Mouse (Mus musculus) thymus, adult 2 months (tissue): Measurements from ENCODE around the gene Glo1. TPM values are rescaled to one million over a fixed set of nuclear protein-coding genes. Genes with fewer than 3 reads are reported as not detected.
A peak's percentile ranks its signal among the peaks of the same experiment; 100 is the strongest.

Experiments used
- DNase-seq: peaks from one replicate; pipeline ENCODE4 v3.0.0; 2021
- H3K27ac ChIP-seq: fragments of 200-500 bp; 2 replicates; pipeline ENCODE4 v1.5.1; 2012; ENCODE audit warnings: low read length, control low read depth; ENCODE audit not compliant: control insufficient read depth, insufficient read depth
- H3K27me3 ChIP-seq: fragments of 200-500 bp; 2 replicates; pipeline ENCODE4 v1.6.1; 2012; ENCODE audit warnings: mild to moderate bottlenecking, low read length, moderate library complexity, mixed read lengths; ENCODE audit not compliant: control insufficient read depth, insufficient read depth
- H3K36me3 ChIP-seq: fragments of 200-500 bp; 2 replicates; pipeline ENCODE4 v1.6.1; 2012; ENCODE audit warnings: mild to moderate bottlenecking, low read length, moderate library complexity; ENCODE audit not compliant: control insufficient read depth, insufficient read depth
- H3K4me1 ChIP-seq: fragments of 200-500 bp; replicated peaks from 2 replicates; pipeline ENCODE4 v1.6.1; 2012; ENCODE audit warnings: low read length; ENCODE audit not compliant: control insufficient read depth, insufficient read depth
- H3K4me3 ChIP-seq: fragments of 200-500 bp; 2 replicates; pipeline ENCODE4 v1.5.1; 2012; ENCODE audit warnings: mild to moderate bottlenecking, low read length, control low read depth, moderate library complexity; ENCODE audit not compliant: control insufficient read depth, insufficient read depth
- CTCF ChIP-seq: fragments of 200-500 bp; IDR thresholded peaks from 2 replicates; pipeline ENCODE4 v1.5.1; 2012; ENCODE audit warnings: mild to moderate bottlenecking, control low read depth, low read length, moderate library complexity, borderline replicate concordance; ENCODE audit not compliant: control insufficient read depth, poor library complexity, insufficient read depth; ENCODE audit errors: extremely low read depth
- POLR2A ChIP-seq: fragments of 200-500 bp; IDR thresholded peaks from 2 replicates; pipeline ENCODE4 v1.6.1; 2012; ENCODE audit warnings: mild to moderate bottlenecking, low read length, control low read depth, moderate library complexity; ENCODE audit not compliant: control insufficient read depth, poor library complexity, insufficient read depth; ENCODE audit errors: extremely low read depth
- WGBS: fragments of 180-500 bp; shearing (Covaris S2); methylation state at CpG from one replicate; pipeline ENCODE4 v1.1.7; 2018; 5-methylcytosine and 5-hydroxymethylcytosine counted together
- polyA plus RNA-seq: library from polyadenylated mRNA; depleted of rRNA; stranded (reverse); fragments of >200 nt; gene quantifications from 2 replicates; pipeline ENCODE4 v1.2.3, GENCODE M21; 2012

The Glo1 gene
- polyA plus RNA-seq, 1 experiment: 43.6 TPM

DNA sequence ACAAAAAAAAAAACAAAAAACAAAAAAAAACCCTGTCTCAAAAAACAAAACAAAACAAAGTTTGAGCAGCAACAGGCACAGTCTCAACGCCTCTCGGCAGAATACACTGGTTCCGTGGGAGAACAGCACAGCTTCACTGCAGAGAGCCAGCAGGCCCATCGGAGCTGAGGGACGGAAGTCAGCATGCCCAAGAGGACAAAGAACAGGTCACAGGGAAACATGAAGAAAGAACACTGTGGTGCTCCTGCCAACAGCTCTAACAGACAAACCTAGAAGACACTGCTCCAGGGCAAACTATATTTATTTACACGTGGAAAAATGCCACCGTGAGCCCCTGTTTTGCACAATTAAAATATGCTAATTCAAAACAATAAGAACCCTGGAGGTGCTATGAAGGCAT lies 61.7 kb downstream of the Glo1 start:
- TF ChIP-seq POLR2A (no peak), CTCF (no peak)
- Histone ChIP-seq H3K4me1 (no peaks in the 10 kb centered on the region), H3K27ac (no peak overlapping the region), H3K27me3 (no peaks in the 10 kb centered on the region), H3K4me3 (no peak overlapping the region), H3K36me3 (no peaks in the 10 kb centered on the region)
- 93% methylated on average over 7 of the region's 7 CpGs for WGBS
- DNase-seq: no peak

- H3K4me3 ChIP-seq: no peak overlapping the region
- H3K27me3 ChIP-seq: no peaks in the 10 kb centered on the region
- no peak overlapping the region for H3K27ac ChIP-seq
- 90% methylated on average over 3 of the region's 3 CpGs for WGBS
- no peaks in the 10 kb centered on the region for H3K36me3 ChIP-seq
- TF ChIP-seq POLR2A (no peak), CTCF (no peak)
- no peaks in the 10 kb centered on the region for H3K4me1 ChIP-seq
- DNase-seq: no peak
Observed at GRCm38 (mm10) chr17:30564407-30564806, 62.3 kb downstream of the Glo1 start.

GRCm38 (mm10) chr17:30563484-30564075 lies 63.1 kb downstream of the Glo1 start:
- no peak for TF ChIP-seq POLR2A
- no peak for TF ChIP-seq CTCF
- Histone ChIP-seq H3K27ac (no peak overlapping the region), H3K4me1 (no peaks in the 10 kb centered on the region), H3K27me3 (no peaks in the 10 kb centered on the region), H3K4me3 (no peak overlapping the region), H3K36me3 (no peaks in the 10 kb centered on the region)
- WGBS: 85% methylated on average over 6 of the region's 6 CpGs
- no peak for DNase-seq

- no peak overlapping the region for H3K4me3 ChIP-seq
- TF ChIP-seq CTCF (no peak), POLR2A (no peak)
Observed at GRCm38 (mm10) chr17:30562770-30563169, 63.9 kb downstream of the Glo1 start.

GRCm38 (mm10) chr17:30559536-30559935 lies 67.1 kb downstream of the Glo1 start:
- Histone ChIP-seq H3K27ac (no peak overlapping the region), H3K27me3 (no peaks in the 10 kb centered on the region), H3K4me3 (no peak overlapping the region), H3K36me3 (no peaks in the 10 kb centered on the region), H3K4me1 (no peaks in the 10 kb centered on the region)
- TF ChIP-seq POLR2A: no peak
- peak; percentile 76; the same call in 1 of the 2 replicates for TF ChIP-seq CTCF
- 6% methylated on average over 3 of the region's 3 CpGs for WGBS
- peak; percentile 93 for DNase-seq

More at GRCm38 (mm10) chr17:30562770-30563169, 63.9 kb downstream of the Glo1 start:
- 95% methylated on average over 2 of the region's 2 CpGs for WGBS
- H3K27me3 ChIP-seq: no peaks in the 10 kb centered on the region
- H3K27ac ChIP-seq: no peak overlapping the region
- no peaks in the 10 kb centered on the region for H3K4me1 ChIP-seq
- DNase-seq: no peak
- H3K36me3 ChIP-seq: no peaks in the 10 kb centered on the region

GRCm38 (mm10) chr17:30558623-30559022 lies 68.0 kb downstream of the Glo1 start:
- no peaks in the 10 kb centered on the region for H3K4me1 ChIP-seq
- H3K36me3 ChIP-seq: no peaks in the 10 kb centered on the region
- no peaks in the 10 kb centered on the region for H3K27me3 ChIP-seq
- no peak overlapping the region for H3K27ac ChIP-seq
- WGBS: 95% methylated on average over 2 of the region's 2 CpGs
- TF ChIP-seq CTCF: no peak
- TF ChIP-seq POLR2A: no peak
- DNase-seq: no peak
- no peak overlapping the region for H3K4me3 ChIP-seq

GRCm38 (mm10) chr17:30556512-30556911 lies 70.2 kb downstream of the Glo1 start:
- Histone ChIP-seq H3K27me3 (no peaks in the 10 kb centered on the region), H3K4me3 (no peak overlapping the region), H3K27ac (no peak overlapping the region), H3K36me3 (no peaks in the 10 kb centered on the region), H3K4me1 (no peaks in the 10 kb centered on the region)
- DNase-seq: no peak
- WGBS: over 99% methylated on average over 3 of the region's 3 CpGs
- TF ChIP-seq CTCF: no peak
- no peak for TF ChIP-seq POLR2A
